Mouse (Mus musculus) small intestine, adult 2 months (tissue): ENCODE measurements around the gene Hist1h4f.

Experiments
- CTCF ChIP-seq: fragments of 200-500 bp; IDR thresholded peaks from 2 replicates; pipeline ENCODE4 v1.5.1; 2012; ENCODE audit warnings: low read depth, mild to moderate bottlenecking, control low read depth, inconsistent platforms, low read length, moderate library complexity, mixed read lengths; ENCODE audit not compliant: insufficient replicate concordance, insufficient read length; ENCODE audit errors: extremely low read depth
- POLR2A ChIP-seq: fragments of 200-500 bp; IDR thresholded peaks from 2 replicates; pipeline ENCODE4 v1.6.1; 2012; ENCODE audit warnings: low read depth, mild to moderate bottlenecking, control low read depth, inconsistent platforms, low read length, moderate library complexity

DNA sequence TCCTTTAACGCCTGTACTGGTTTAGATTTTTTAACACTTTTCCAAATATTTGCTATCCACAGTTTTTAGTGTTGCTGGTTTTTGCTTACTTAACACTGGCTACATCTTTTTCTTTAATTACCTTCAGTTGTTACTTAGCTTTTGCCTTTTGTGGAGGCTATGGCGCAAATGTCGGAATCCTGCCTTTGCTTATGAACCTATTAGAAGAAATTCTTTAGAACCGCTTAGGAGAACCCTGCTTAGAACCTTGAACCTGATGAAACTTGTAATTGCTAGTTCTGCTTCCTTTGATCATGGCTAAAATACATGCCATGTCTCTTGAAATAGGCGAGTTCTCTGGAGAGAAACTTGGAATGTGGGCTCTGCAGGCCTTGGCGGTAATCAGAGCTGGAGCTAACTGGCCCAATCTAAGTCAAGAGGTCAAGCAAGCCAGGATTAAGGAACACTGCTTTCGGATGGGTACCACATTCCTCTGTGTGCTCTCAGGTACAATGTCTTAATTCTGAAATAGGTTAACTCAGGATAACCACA is 25.0 kb upstream of the Hist1h4f start:
- TF ChIP-seq CTCF, result no peak
- TF ChIP-seq POLR2A, result no peak
